Mouse (Mus musculus): ENCODE results near the gene Mkrn3.

DNA sequence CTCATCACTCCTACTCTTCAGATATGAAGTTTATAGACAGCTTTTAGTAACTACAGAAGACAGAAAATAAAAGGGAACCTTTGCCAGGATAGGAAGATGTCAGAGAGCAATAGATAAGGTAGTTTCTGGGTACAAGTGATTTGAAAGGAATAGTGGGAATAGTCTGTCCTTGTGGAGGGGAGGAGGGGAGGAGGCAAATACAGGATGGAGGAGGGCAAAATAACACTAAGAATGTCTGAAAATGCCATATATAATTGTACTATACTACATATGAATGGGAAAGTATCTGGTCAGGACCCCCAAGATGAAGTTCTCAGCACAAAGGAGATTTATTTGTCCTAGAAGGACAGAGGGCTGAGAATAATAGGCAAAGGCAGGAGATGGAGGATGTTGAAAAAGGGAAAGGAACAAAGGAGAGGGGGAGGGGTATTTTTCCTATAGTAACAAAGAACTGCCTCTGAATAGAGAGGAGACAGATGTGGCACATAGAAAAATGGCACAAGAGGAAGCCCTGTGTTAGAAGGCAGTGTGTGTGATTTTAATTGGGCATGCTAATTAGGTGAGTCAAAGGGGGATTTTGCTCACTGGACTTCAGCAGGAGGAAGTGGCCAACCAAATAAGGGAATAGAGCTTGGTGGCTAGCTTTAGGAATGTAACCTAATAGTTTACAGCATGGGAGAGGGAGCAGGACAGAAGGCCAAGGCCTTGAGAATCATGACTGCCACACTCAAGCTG is 25.7 kb upstream of the Mkrn3 start:
- no peak for TF ChIP-seq CTCF (IDR thresholded peaks at IDR 0.05; ENCODE audit: insufficient read depth, low read depth, low read length)
- TF ChIP-seq POLR2A (IDR thresholded peaks at IDR 0.05; ENCODE audit: insufficient read depth, low read depth, low read length), result no peak
